Mouse (Mus musculus): ENCODE data around the gene Trim26. TPM values are rescaled to one million over a fixed set of nuclear protein-coding genes. Genes with fewer than 3 reads are reported as not detected.

Gene Trim26
- total and polyA plus RNA-seq, 2 experiments from 2014 or later: 29.8 to 44.3 TPM

DNA sequence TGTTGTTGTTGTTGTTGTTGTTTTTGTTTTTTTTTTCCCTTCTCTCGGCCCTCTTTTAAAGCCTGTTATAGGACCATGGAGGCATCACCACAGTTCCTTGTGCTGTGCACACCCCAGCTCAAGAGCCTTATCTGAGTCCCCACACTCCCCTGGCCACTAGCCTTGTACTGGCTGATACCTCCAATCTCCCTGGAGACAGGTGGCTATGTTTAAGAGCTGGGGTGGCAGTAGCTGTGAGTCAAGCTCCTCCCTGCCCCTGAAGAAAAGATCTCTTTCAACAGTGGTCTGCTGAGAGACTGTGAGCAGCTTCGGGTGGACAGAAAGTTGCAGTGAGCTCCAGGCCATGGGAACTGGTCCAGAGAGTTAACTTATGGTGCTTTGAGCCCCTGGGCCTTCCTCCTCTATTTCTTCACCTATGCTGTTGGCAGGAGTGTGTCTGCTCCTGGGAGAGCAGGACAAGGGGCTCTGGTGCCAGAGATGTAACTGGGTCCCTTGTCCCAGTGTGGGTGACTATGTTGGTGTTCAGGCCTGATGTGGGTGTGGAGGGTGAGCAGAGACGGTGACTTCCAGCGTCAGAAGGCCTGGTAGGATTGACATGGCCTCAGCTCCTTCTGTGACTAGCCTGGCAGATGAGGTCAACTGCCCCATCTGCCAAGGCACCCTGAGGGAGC, 32.5 kb downstream of the Trim26 start, which contains the start of gene Trim10:
TSS of gene Trim10 (plus strand) at position 291 of the 671 bp plus-strand sequence.
- WGBS: 82% methylated on average over 4 of the region's 4 CpGs
- Histone ChIP-seq H3K27ac (ENCODE audit: low read depth, low read length) (no peak within 1 kb of the TSS), H3K4me3 (ENCODE audit: low read depth, low read length) (no peak within 1 kb of the TSS), H3K27me3 (ENCODE audit: insufficient read depth, low read length) (0 out of 2 replicates have a peak, but pooled peaks cover 3% of the 10 kb centered on the region), H3K36me3 (ENCODE audit: insufficient read depth, low read length) (no peaks in the 10 kb centered on the region), H3K4me2 (ENCODE audit: low read depth, low read length, poor library complexity, severe bottlenecking) (no peak within 1 kb of the TSS), H3K9me3 (ENCODE audit: low read length) (no peaks in the 10 kb centered on the region), H3K9ac (replicated peaks; ENCODE audit: low read length, poor library complexity, severe bottlenecking) (no peak within 1 kb of the TSS), H3K4me1 (ENCODE audit: insufficient read depth, low read length) (no peaks in the 10 kb centered on the region)
- DNase-seq (ENCODE audit: low spot score) (no peak), ATAC-seq (ENCODE audit: low FRiP score) (no peak)
- TF ChIP-seq CTCF (IDR thresholded peaks at IDR 0.05): no peak

DNA sequence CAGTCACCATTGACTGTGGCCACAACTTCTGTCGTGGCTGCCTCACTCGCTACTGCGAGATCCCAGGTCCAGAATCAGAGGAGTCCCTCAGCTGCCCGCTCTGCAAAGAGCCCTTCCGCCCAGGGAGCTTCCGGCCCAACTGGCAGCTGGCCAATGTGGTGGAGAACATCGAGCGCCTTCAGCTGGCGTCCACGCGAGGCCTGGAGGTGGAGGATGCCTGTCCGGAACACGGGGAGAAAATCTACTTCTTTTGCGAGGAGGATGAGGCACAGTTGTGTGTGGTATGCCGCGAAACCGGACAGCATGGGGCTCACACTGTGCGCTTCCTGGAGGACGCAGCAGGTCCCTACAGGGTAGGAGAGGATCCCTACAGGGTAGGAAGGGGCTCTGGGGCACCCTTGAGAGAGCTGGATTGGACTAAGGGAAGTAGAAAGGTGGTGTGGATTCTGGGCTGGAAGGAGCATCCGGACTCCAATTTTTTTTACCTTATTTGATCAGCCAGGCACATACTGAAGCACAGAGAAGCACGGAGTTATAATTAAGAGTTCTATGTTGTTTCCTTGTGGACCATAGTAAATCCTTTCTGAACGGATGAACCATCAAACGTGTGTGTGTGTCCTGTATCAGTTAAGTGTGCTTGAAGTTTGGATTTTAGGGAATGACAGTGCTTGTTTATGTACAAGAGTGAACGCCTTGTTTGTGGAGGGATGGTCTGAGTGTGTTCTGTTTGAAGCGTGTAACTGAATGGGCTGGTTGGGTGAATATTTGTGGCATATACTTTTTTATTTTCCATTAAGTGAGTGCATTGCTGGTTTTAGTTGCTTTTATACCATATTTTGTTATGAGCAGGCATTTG, 33.2 kb downstream of the Trim26 start:
- H3K4me1 ChIP-seq (ENCODE audit: insufficient read depth, low read length): no peaks in the 10 kb centered on the region
- no peak overlapping the region for H3K27ac ChIP-seq (ENCODE audit: low read depth, low read length)
- ATAC-seq (ENCODE audit: low FRiP score): no peak
- H3K27me3 ChIP-seq (ENCODE audit: insufficient read depth, low read length): 0 out of 2 replicates have a peak, but pooled peaks cover 3% of the 10 kb centered on the region
- H3K4me3 ChIP-seq (ENCODE audit: low read depth, low read length): no peak overlapping the region
- no peak overlapping the region for H3K9ac ChIP-seq (replicated peaks; ENCODE audit: low read length, poor library complexity, severe bottlenecking)
- WGBS: 75% methylated on average over 25 of the region's 25 CpGs
- no peaks in the 10 kb centered on the region for H3K9me3 ChIP-seq (ENCODE audit: low read length)
- TF ChIP-seq CTCF (IDR thresholded peaks at IDR 0.05): no peak
- H3K36me3 ChIP-seq (ENCODE audit: insufficient read depth, low read length): no peaks in the 10 kb centered on the region
- no peak for DNase-seq (ENCODE audit: low spot score)
- H3K4me2 ChIP-seq (ENCODE audit: low read depth, low read length, poor library complexity, severe bottlenecking): no peak overlapping the region

DNA sequence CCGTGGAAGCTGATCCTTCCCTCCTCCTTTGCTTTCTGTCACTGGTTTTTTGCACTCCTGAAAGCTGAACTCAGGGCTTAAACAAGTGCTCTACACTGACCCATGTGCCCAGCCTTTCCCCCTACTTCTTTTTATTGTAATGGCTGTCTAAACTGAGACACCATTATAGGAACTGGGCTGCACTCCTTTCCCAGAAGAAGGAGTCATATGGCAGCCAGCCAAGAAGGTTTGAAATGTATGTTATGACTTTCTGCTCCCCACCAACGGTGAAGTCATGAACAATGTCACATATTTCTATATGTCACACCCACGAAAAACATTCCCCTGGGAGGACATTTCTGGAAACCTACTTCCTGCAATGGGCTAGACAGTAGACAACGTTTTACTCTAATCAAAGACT, 37.7 kb downstream of the Trim26 start:
- Histone ChIP-seq H3K27me3 (ENCODE audit: insufficient read depth, low read length) (no peaks in the 10 kb centered on the region), H3K36me3 (ENCODE audit: insufficient read depth, low read length) (no peaks in the 10 kb centered on the region), H3K9me3 (ENCODE audit: low read length) (no peaks in the 10 kb centered on the region), H3K27ac (ENCODE audit: low read depth, low read length) (no peak overlapping the region), H3K4me1 (ENCODE audit: insufficient read depth, low read length) (no peaks in the 10 kb centered on the region), H3K4me3 (ENCODE audit: low read depth, low read length) (no peak overlapping the region), H3K4me2 (ENCODE audit: low read depth, low read length, poor library complexity, severe bottlenecking) (no peak overlapping the region), H3K9ac (replicated peaks; ENCODE audit: low read length, poor library complexity, severe bottlenecking) (no peak overlapping the region)
- no peak for DNase-seq (ENCODE audit: low spot score)
- TF ChIP-seq CTCF (IDR thresholded peaks at IDR 0.05): no peak
- 73% methylated on average over 4 of the region's 4 CpGs for WGBS
- ATAC-seq (ENCODE audit: low FRiP score): no peak

DNA sequence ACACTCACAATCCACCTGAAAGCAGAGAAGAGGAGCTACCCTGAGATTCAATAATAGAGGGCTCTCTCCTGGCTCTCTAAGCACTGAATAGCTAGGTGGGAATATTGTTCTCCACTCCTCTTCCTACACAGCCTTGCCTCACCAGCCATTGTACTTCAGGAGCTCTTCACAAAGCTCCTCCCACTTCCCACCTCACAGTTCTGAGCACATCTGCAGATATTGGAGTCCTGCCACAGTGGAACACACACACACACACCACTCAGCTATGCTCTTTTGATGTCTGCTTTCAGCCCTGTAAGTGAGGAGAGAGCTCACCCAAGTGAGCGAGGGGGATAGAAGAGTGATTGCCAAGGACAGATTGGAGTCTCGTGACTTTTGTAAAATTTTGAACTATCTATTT, 46.4 kb downstream of the Trim26 start:
- no peaks in the 10 kb centered on the region for H3K27me3 ChIP-seq (ENCODE audit: insufficient read depth, low read length)
- WGBS: 63% methylated on average over 2 of the region's 2 CpGs
- H3K4me1 ChIP-seq (ENCODE audit: insufficient read depth, low read length): no peaks in the 10 kb centered on the region
- H3K9ac ChIP-seq (replicated peaks; ENCODE audit: low read length, poor library complexity, severe bottlenecking): no peak overlapping the region
- no peaks in the 10 kb centered on the region for H3K9me3 ChIP-seq (ENCODE audit: low read length)
- H3K4me2 ChIP-seq (ENCODE audit: low read depth, low read length, poor library complexity, severe bottlenecking): no peak overlapping the region
- ATAC-seq (ENCODE audit: low FRiP score) (no peak), DNase-seq (ENCODE audit: low spot score) (no peak)
- TF ChIP-seq CTCF (IDR thresholded peaks at IDR 0.05): no peak
- H3K36me3 ChIP-seq (ENCODE audit: insufficient read depth, low read length): no peaks in the 10 kb centered on the region
- no peak overlapping the region for H3K27ac ChIP-seq (ENCODE audit: low read depth, low read length)
- no peak overlapping the region for H3K4me3 ChIP-seq (ENCODE audit: low read depth, low read length)

DNA sequence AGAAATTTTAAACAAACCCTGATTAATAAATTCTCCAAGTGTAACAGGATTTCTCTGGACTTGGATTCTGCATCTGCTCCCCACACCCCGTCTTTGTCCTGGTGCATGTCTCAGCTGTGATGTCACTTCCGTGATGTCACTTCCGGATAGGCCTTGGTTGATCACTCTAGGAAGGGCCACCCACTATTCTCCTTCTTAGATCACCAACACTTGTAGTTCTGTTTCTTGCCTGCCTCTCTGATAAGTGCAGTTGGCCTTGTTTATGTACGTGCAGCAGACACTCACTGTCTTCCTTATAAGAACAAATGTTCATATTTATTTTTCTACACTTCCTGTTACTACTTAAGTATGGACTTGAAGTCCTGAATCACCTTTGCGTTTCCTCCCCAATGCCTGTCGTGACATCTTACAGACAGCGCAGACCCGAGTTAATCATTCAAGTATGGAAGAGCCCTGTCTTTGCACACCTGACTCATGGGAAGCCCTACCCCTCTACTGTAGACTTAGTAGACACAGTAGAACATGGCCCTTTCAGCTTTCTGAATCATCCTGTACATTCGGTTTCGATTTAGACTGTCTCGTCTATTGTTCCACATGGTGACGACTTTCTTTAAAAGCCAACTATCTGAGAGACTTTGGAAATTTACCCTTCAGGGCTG, 48.3 kb downstream of the Trim26 start:
- DNase-seq (ENCODE audit: low spot score): no peak
- Histone ChIP-seq H3K27ac (ENCODE audit: low read depth, low read length) (no peak overlapping the region), H3K9ac (replicated peaks; ENCODE audit: low read length, poor library complexity, severe bottlenecking) (no peak overlapping the region), H3K9me3 (ENCODE audit: low read length) (no peaks in the 10 kb centered on the region), H3K4me2 (ENCODE audit: low read depth, low read length, poor library complexity, severe bottlenecking) (no peak overlapping the region), H3K4me3 (ENCODE audit: low read depth, low read length) (no peak overlapping the region), H3K36me3 (ENCODE audit: insufficient read depth, low read length) (no peaks in the 10 kb centered on the region), H3K27me3 (ENCODE audit: insufficient read depth, low read length) (no peaks in the 10 kb centered on the region), H3K4me1 (ENCODE audit: insufficient read depth, low read length) (no peaks in the 10 kb centered on the region)
- WGBS: 93% methylated on average over 12 of the region's 12 CpGs
- TF ChIP-seq CTCF (IDR thresholded peaks at IDR 0.05): no peak
- no peak for ATAC-seq (ENCODE audit: low FRiP score)

All from midbrain, postnatal 0 days (tissue).